Mouse (Mus musculus): ENCODE data around the gene Morn5. TPM values are rescaled to one million over a fixed set of nuclear protein-coding genes. Genes with fewer than 3 reads are reported as not detected.

Morn5 gene
- polyA plus RNA-seq (2015; fragmentation: Illumina TruSeq; extraction: RNeasy Lipid Tissue Mini Kit (QIAGEN cat#74804); ENCODE audit: insufficient read depth, low read depth, low replicate concordance): not detected

GRCm38 (mm10) chr2:36048748-36049566 lies at the start of gene Morn5, which contains the start of gene Ndufa8:
TSS of gene Morn5 (plus strand) at chr2:36049458.
TSS of gene Ndufa8 (minus strand) at chr2:36049406.

GRCm38 (mm10) chr2:36104956-36105741 lies 55.9 kb downstream of the Morn5 start, which contains the start of gene Lhx6:
TSS of gene Lhx6 (minus strand) at chr2:36105408.

Other genes starting within 250 kb of the Morn5 start
- not detected for gene Ttll11, start 69.5 kb upstream of the Morn5 start, polyA plus RNA-seq (2015; fragmentation: Illumina TruSeq; extraction: RNeasy Lipid Tissue Mini Kit (QIAGEN cat#74804); ENCODE audit: insufficient read depth, low read depth, low replicate concordance)
- gene Ndufa8, start 52 bp upstream of the Morn5 start, polyA plus RNA-seq (2015; fragmentation: Illumina TruSeq; extraction: RNeasy Lipid Tissue Mini Kit (QIAGEN cat#74804); ENCODE audit: insufficient read depth, low read depth, low replicate concordance): 24.8 TPM
- 3.2 TPM for gene Lhx6, start 56.0 kb downstream of the Morn5 start, polyA plus RNA-seq (2015; fragmentation: Illumina TruSeq; extraction: RNeasy Lipid Tissue Mini Kit (QIAGEN cat#74804); ENCODE audit: insufficient read depth, low read depth, low replicate concordance)
- 3.9 TPM for gene Mrrf, start 86.9 kb downstream of the Morn5 start, polyA plus RNA-seq (2015; fragmentation: Illumina TruSeq; extraction: RNeasy Lipid Tissue Mini Kit (QIAGEN cat#74804); ENCODE audit: insufficient read depth, low read depth, low replicate concordance)
- 7.5 TPM for gene Rbm18, start 87.3 kb downstream of the Morn5 start, polyA plus RNA-seq (2015; fragmentation: Illumina TruSeq; extraction: RNeasy Lipid Tissue Mini Kit (QIAGEN cat#74804); ENCODE audit: insufficient read depth, low read depth, low replicate concordance)
- 13.4 TPM for gene Ptgs1, start 181.0 kb downstream of the Morn5 start, polyA plus RNA-seq (2015; fragmentation: Illumina TruSeq; extraction: RNeasy Lipid Tissue Mini Kit (QIAGEN cat#74804); ENCODE audit: insufficient read depth, low read depth, low replicate concordance)